Comparison of ENCODE assay signal across 9 mouse cellular contexts in genomic region chr14:33033424-33033823, GRCm38 (mm10). TPM values are rescaled to one million over a fixed set of nuclear protein-coding genes. Genes with fewer than 3 reads are reported as not detected.
DNase-seq lines count a peak whose midpoint lies in the region; TF ChIP-seq lines count a peak whose summit lies in the region.
"Had no signal": no experiment of that assay in that cellular context is flagged by ENCODE, and none has a peak within 500 bp of the region (broad histone marks: within the 10 kb centered on the region; RNA-seq: fewer than 3 reads in every experiment).

No protein-coding gene starts in this region.

- H3K27me3 ChIP-seq in testis, adult 2 months (ENCODE audit: control insufficient read depth, insufficient read depth, low read length), result no peaks in the 10 kb centered on the region
- H3K27me3 ChIP-seq in embryonic facial prominence, embryonic 10.5 days (replicated peaks; ENCODE audit: low read depth, poor library complexity, severe bottlenecking), result no peaks in the 10 kb centered on the region

- no peaks in the 10 kb centered on the region for H3K9me3 ChIP-seq in embryonic facial prominence, embryonic 10.5 days

- 40% methylated on average over 6 of the region's 6 CpGs for WGBS in embryonic facial prominence, embryonic 10.5 days

- no peak overlapping the region for H3K27ac ChIP-seq in testis, adult 2 months (ENCODE audit: control insufficient read depth, insufficient read depth, low read depth, low read length)
- no peak overlapping the region for H3K27ac ChIP-seq in embryonic facial prominence, embryonic 10.5 days (replicated peaks)

- DNase-seq in heart, postnatal 4 days, result peak; percentile 67
- no peak for DNase-seq in heart, postnatal 25 days (ENCODE audit: low spot score)
- DNase-seq in testis, postnatal 14 days (ENCODE audit: low spot score), result no peak
- peak; percentile 56 for DNase-seq in embryonic facial prominence, embryonic 10.5 days (ENCODE audit: low spot score)
- peak; percentile 15 for DNase-seq in lung, postnatal 36 days
- DNase-seq in yolk sac, embryonic 10.5 days (ENCODE audit: low spot score), result no peak
- DNase-seq in urinary bladder, postnatal 4 days (ENCODE audit: low spot score in 2 of 2), result no peak

- intact Hi-C loops in heart, postnatal 25 days (cut with DNase I), result loop anchor here (5.0 kb wide), 2 partner anchors 71 to 261 kb away; no protein-coding TSS in a partner anchor

- peak; percentile 37; the same call in 1 of the 2 replicates for TF ChIP-seq CTCF in testis, adult 2 months (IDR thresholded peaks at IDR 0.05; ENCODE audit: control insufficient read depth, insufficient read depth, insufficient replicate concordance, low read depth, low read length)

- no peak overlapping the region for H3K4me3 ChIP-seq in testis, adult 2 months (ENCODE audit: control insufficient read depth, low read depth, low read length)
- no peak overlapping the region for H3K4me3 ChIP-seq in embryonic facial prominence, embryonic 10.5 days

- no peaks in the 10 kb centered on the region for H3K4me1 ChIP-seq in testis, adult 2 months (ENCODE audit: control insufficient read depth, insufficient read depth, low read length)
- H3K4me1 ChIP-seq in embryonic facial prominence, embryonic 10.5 days, result peaks cover 7% of the 10 kb centered on the region

- H3K36me3 ChIP-seq in testis, adult 2 months (ENCODE audit: control insufficient read depth, insufficient read depth, low read length), result no peaks in the 10 kb centered on the region
- no peaks in the 10 kb centered on the region for H3K36me3 ChIP-seq in embryonic facial prominence, embryonic 10.5 days (replicated peaks)

- no peak for TF ChIP-seq POLR2A in testis, adult 2 months (IDR thresholded peaks at IDR 0.05; ENCODE audit: control insufficient read depth, low read depth, low read length)

RNA-seq across cellular contexts. Expression of gene Lrrc18, which starts 42.2 kb away (rescaled TPM):
- under 1 TPM; 0.56 to 0.67 TPM for total RNA-seq in heart, postnatal 4 days (2021)
- under 1 TPM; 0.31 to 0.39 TPM for total RNA-seq in heart, postnatal 25 days (2021)
- polyA plus RNA-seq in testis, adult 2 months (2012; rRNA removed), result 782 and 878 TPM in 2 replicates
- 0.54 and 0.62 TPM in 2 replicates for polyA plus RNA-seq in embryonic facial prominence, embryonic 10.5 days (2016; fragmentation: Nextera tagmentation; extraction: Ambion mirVana)
- total RNA-seq: hematopoietic stem cell, adult 5-6 weeks had no signal

Comparison
In these comparisons a context has a peak if more than half of its experiments do, and no peak if none do; other contexts are left out.
1. DNase-seq: peak in heart, postnatal 4 days (single experiment), embryonic facial prominence, embryonic 10.5 days (single experiment) and lung, postnatal 36 days (single experiment); none in heart, postnatal 25 days (single experiment), testis, postnatal 14 days (single experiment), yolk sac, embryonic 10.5 days (single experiment) and urinary bladder, postnatal 4 days (0 of 2).